Mouse (Mus musculus): ENCODE results near the gene Fry. TPM values are rescaled to one million over a fixed set of nuclear protein-coding genes. Genes with fewer than 3 reads are reported as not detected.
A peak's percentile ranks its signal among the peaks of the same experiment; 100 is the strongest.

The Fry gene
- total RNA-seq, 2 experiments from 2014 or later: 41.0 to 43.4 TPM

GRCm38 (mm10) chr5:150514027-150514426 is 395.6 kb downstream of the Fry start:
- no peak for DNase-seq (ENCODE audit: low spot score in 2 of 2)

DNA sequence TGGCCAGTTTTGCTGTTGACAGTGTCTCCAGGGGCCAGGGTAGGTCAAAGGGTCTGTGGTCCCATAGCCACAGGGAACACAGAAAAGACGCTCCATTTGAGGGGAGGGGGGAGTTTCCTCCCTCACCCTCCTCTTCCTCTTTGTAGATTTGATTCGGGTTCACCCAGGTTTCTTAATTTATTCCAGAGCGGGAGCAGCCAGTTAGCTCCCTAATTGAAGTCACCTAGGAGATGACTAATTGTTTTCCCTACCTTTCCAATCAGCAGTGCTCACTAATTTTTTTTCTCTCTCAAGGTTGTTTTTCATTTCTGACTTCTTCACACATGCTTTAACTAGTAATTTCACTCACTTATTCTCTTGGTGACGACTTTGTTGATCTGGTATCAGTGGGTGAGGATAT is 399.6 kb downstream of the Fry start, which contains the start of gene Zar1l:
Zar1l (minus strand) TSS at position 101 of the 400 bp plus-strand sequence.
- DNase-seq (ENCODE audit: low spot score in 2 of 2): no peak

DNA sequence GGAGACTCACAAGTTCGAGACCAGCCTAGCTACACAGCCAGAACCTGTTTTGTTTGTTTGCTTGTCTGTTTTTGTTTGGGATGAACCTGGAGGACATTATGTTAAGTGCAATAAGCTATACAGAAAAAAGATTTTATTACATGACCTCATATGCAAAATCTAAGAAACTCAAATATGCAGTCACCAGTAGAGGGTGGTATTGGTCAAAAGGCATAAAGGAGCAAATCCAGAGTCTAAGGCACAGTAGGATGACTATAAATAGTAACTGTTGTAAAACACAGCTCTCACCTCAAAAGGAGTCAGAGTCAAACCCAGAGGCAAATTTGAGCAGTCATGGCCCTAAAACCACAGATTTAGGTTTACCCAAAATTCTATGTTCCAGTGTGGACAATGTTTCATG is 401.1 kb downstream of the Fry start:
- DNase-seq (ENCODE audit: low spot score in 2 of 2): no peak

DNA sequence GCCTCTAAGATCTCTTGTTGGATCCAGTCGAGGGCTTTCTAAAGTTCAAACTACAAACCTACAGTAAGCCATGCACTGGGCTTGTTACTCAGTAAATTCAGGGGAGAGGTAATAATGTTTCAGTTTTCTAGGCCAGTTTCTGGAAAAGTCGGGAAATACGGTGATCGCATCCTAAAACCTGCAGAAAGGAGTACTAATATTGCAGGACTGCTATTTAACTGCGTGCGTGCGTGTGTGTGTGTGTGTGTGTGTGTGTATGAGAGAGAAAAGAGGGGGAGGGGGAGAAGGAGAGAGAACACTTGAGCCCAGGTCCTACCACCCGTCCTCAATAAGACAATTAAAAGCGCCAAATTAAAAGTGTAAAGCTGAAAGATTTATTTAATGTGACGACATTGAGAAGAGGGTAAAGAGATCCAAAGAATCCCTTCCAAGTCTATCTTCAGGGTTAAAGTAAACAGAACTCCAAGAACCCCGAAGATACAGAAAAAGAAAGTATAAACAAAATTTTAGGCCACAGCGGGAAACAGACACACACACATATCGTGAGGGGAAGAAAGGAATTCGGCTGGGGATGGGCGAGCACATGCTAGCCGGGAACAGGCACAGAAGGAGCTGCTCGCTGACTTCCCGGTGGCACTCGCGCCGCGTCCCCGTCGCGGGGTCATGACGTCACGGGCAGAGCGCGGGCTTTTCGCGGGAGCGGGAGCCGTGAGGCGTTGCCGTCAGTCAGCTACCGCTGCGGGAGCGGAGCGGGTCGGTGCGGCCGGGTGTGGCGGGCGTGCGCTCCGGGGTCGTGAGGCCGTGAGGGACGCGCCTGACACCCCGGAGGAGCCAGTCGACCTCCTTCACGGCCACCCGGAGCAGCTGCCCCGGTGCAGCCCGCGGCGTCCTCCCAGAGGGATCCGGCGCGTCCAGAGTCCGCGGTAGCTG is 403.8 kb downstream of the Fry start, which contains the start of gene Brca2:
Brca2 (plus strand) TSS at position 694 of the 930 bp plus-strand sequence.
- peak; percentile 89 for DNase-seq (ENCODE audit: low spot score in 2 of 2)

- no peak for DNase-seq (ENCODE audit: low spot score in 2 of 2)
Observed at GRCm38 (mm10) chr5:150522867-150523234, 404.4 kb downstream of the Fry start.

GRCm38 (mm10) chr5:150525239-150525638 is 406.8 kb downstream of the Fry start:
- DNase-seq (ENCODE audit: low spot score in 2 of 2): no peak

GRCm38 (mm10) chr5:150541302-150541701 is 422.9 kb downstream of the Fry start:
- no peak for DNase-seq (ENCODE audit: low spot score in 2 of 2)

DNA sequence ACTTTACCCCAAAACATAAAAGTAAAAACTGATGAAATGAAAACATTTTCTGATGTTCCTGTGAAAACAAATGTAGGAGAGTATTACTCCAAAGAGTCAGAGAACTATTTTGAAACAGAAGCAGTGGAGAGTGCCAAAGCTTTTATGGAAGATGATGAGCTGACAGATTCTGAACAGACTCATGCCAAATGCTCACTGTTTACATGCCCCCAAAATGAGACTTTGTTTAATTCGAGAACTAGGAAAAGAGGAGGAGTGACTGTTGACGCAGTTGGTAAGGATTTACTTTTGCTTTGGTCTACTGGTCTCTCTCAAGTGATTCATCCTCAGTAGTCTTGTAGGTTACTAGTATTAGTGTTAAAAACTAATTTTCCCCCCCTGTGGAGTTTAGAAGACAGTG is 424.7 kb downstream of the Fry start:
- no peak for DNase-seq (ENCODE audit: low spot score in 2 of 2)

Other genes starting within 250 kb of the Fry start
- gene Rxfp2, start 100.0 kb upstream of the Fry start, total RNA-seq (2021): under 1 TPM; 0.11 to 0.31 TPM

All from adrenal gland, postnatal 4 days (tissue).